Comparison of ENCODE assay signal across 9 mouse cellular contexts in the genomic region with DNA sequence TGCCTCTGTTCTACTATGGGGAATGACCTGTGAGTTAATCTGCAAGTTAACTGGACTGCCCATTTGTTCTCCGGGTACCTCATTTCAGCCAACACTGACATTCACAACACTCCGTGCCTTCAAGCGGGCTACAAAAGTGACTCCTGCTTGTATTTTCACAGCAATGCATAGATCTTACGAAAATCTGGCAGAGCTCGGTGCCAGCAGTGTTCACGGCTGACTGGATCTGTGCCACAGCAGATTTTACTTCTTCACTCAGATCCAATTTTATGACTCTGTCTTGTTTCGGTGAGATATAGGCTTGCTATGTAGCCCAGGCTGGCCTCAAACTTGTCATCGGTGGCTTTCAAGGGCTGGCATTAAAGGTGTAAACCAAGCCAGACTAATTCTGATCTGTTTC. TPM values are rescaled to one million over a fixed set of nuclear protein-coding genes. Genes with fewer than 3 reads are reported as not detected.
DNase-seq lines count a peak whose midpoint lies in the region; ATAC-seq lines count a peak whose summit lies in the region.
"Had no signal": no experiment of that assay in that cellular context is flagged by ENCODE, and none has a peak within 500 bp of the region (broad histone marks: within the 10 kb centered on the region; RNA-seq: fewer than 3 reads in every experiment).

No protein-coding gene starts in this region.

- H3K27ac ChIP-seq in kidney, embryonic 14.5 days (ENCODE audit: low read depth, low read length): no peak overlapping the region
- H3K27ac ChIP-seq: limb, embryonic 12.5 days had no signal

- H3K4me3 ChIP-seq in kidney, embryonic 14.5 days (ENCODE audit: low read length): no peak overlapping the region
- H3K4me3 ChIP-seq: limb, embryonic 12.5 days had no signal

- H3K36me3 ChIP-seq in kidney, embryonic 14.5 days (ENCODE audit: control insufficient read depth, insufficient read depth, low read length): no peaks in the 10 kb centered on the region

- H3K4me2 ChIP-seq in kidney, embryonic 14.5 days (replicated peaks; ENCODE audit: low read depth, low read length): no peak overlapping the region
- H3K4me2 ChIP-seq: limb, embryonic 12.5 days had no signal

- H3K9ac ChIP-seq in kidney, embryonic 14.5 days (ENCODE audit: low read depth, low read length): no peak overlapping the region
- H3K9ac ChIP-seq: limb, embryonic 12.5 days had no signal

- ATAC-seq in kidney, embryonic 14.5 days (ENCODE audit: low FRiP score, low TSS enrichment): no peak

- H3K27me3 ChIP-seq in kidney, embryonic 14.5 days (ENCODE audit: control insufficient read depth, insufficient read depth, low read length): no peaks in the 10 kb centered on the region
- H3K27me3 ChIP-seq: limb, embryonic 12.5 days had no signal

- intact Hi-C loops in left cerebral cortex, postnatal 25 days (cut with DNase I): no loop called here

- peak; percentile 30 for DNase-seq in kidney, adult 11 months
- peak; percentile 52 for DNase-seq in brain, embryonic 18.5 days (ENCODE audit: low read depth, low spot score)
- peak; percentile 62 to 73 for DNase-seq in cerebellum, postnatal 14 days
- DNase-seq in left cerebral cortex, postnatal 25 days (ENCODE audit: low spot score in 2 of 2): peak; percentile 43 to 74
- DNase-seq in ovary, postnatal 14 days (ENCODE audit: low spot score): no peak
- DNase-seq in embryo, embryonic 10 days (ENCODE audit: low spot score): no peak
- DNase-seq in testis, postnatal 14 days (ENCODE audit: low spot score): no peak

- 61% methylated on average over 8 of the region's 8 CpGs for WGBS in kidney, embryonic 14.5 days

- H3K9me3 ChIP-seq in kidney, embryonic 14.5 days (ENCODE audit: control insufficient read depth, low read length): peaks cover 3% of the 10 kb centered on the region; the same call in 1 of the 2 replicates

- H3K4me1 ChIP-seq in kidney, embryonic 14.5 days (ENCODE audit: control insufficient read depth, insufficient read depth, low read length): peaks cover 3% of the 10 kb centered on the region; the same call in 1 of the 2 replicates

RNA-seq across cellular contexts. Expression of gene Parp8, which starts 15.2 kb away (rescaled TPM):
- 15.2 and 19.7 TPM in 2 replicates for polyA plus RNA-seq in kidney, embryonic 14.5 days (2014; fragmentation: Nextera tagmentation; extraction: Ambion mirVana)
- 10 to 100 TPM; 21.6 to 21.9 TPM for total RNA-seq in left cerebral cortex, postnatal 25 days (2021)

Comparison
In these comparisons a context has a peak if more than half of its experiments do, and no peak if none do; other contexts are left out.
1. DNase-seq: peak in kidney, adult 11 months (single experiment), brain, embryonic 18.5 days (single experiment), cerebellum, postnatal 14 days (2 of 2) and left cerebral cortex, postnatal 25 days (2 of 2); none in ovary, postnatal 14 days (single experiment), embryo, embryonic 10 days (single experiment) and testis, postnatal 14 days (single experiment).